Mouse (Mus musculus): ENCODE results near the gene Rps6ka4.

DNA sequence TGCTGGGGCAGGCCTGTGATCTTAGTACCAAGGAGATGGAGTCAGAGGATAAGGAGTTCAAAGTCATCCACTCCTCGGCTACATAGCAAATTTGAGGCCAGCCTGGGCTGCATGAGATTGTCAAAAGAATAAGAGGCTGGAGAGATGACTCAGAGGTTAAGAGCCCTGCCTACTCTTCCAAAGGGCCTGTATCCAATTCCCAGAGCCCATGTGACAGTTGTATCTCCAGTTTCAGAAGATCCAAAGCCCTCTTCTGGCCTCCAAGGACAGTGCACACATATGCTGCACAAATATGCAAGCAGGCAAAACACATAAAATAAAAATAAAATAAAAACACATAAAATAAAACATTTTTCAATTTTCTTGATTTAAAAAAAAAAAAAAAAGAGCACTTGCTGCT, 33.8 kb upstream of the Rps6ka4 start:
- TF ChIP-seq POLR2A (IDR thresholded peaks at IDR 0.05; ENCODE audit: insufficient read depth, low read length) (no peak), CTCF (IDR thresholded peaks at IDR 0.05; ENCODE audit: low read depth, low read length) (no peak)

Measured in ES-Bruce4 (cell line).